Mouse (Mus musculus) intestine, embryonic 15.5 days (tissue): ENCODE data around the gene Tusc2. TPM values are rescaled to one million over a fixed set of nuclear protein-coding genes. Genes with fewer than 3 reads are reported as not detected.
A peak's percentile ranks its signal among the peaks of the same experiment; 100 is the strongest.

Source experiments
- ATAC-seq: fragments of 200-750 bp; cut with Nextera tagmentation; 2 replicates; pipeline ENCODE4 v1.8.0; 2017; ENCODE audit warnings: moderate TSS enrichment, moderate library complexity
- H3K27ac ChIP-seq: fragments of 300-500 bp; sonication (generic); 2 replicates; pipeline ENCODE4 v1.5.1; 2015; ENCODE audit warnings: mild to moderate bottlenecking, inconsistent platforms
- H3K27me3 ChIP-seq: fragments of 300-500 bp; sonication (generic); replicated peaks from 2 replicates; pipeline ENCODE4 v1.6.1; 2015; ENCODE audit warnings: inconsistent platforms
- H3K36me3 ChIP-seq: fragments of 300-500 bp; sonication (generic); 2 replicates; pipeline ENCODE4 v1.6.1; 2015; ENCODE audit warnings: inconsistent platforms
- H3K4me1 ChIP-seq: fragments of 300-500 bp; sonication (generic); replicated peaks from 2 replicates; pipeline ENCODE4 v1.6.1; 2015; ENCODE audit warnings: inconsistent platforms
- H3K4me2 ChIP-seq: fragments of 300-500 bp; sonication (generic); replicated peaks from 2 replicates; pipeline ENCODE4 v1.6.1; 2015; ENCODE audit warnings: mild to moderate bottlenecking, inconsistent platforms
- H3K4me3 ChIP-seq: fragments of 300-500 bp; sonication (generic); replicated peaks from 2 replicates; pipeline ENCODE4 v1.5.1; 2015; ENCODE audit warnings: inconsistent platforms
- H3K9ac ChIP-seq: fragments of 300-500 bp; sonication (generic); 2 replicates; pipeline ENCODE4 v1.6.1; 2015; ENCODE audit warnings: inconsistent platforms
- H3K9me3 ChIP-seq: fragments of 300-500 bp; sonication (generic); 2 replicates; pipeline ENCODE4 v1.6.1; 2016; ENCODE audit warnings: inconsistent platforms
- WGBS: fragments of 180-500 bp; shearing (Covaris S2); methylation state at CpG from one replicate; pipeline ENCODE4 v1.1.7; 2015; 5-methylcytosine and 5-hydroxymethylcytosine counted together
- polyA plus RNA-seq: library from polyadenylated mRNA; unstranded; fragments of >200 nt; fragmentation: Nextera tagmentation; extraction: Ambion mirVana; gene quantifications from 2 replicates; pipeline ENCODE4 v1.2.1, GENCODE M21; 2015

Tusc2 gene
- polyA plus RNA-seq, 1 experiment from 2014 or later, result 44.2 TPM

DNA sequence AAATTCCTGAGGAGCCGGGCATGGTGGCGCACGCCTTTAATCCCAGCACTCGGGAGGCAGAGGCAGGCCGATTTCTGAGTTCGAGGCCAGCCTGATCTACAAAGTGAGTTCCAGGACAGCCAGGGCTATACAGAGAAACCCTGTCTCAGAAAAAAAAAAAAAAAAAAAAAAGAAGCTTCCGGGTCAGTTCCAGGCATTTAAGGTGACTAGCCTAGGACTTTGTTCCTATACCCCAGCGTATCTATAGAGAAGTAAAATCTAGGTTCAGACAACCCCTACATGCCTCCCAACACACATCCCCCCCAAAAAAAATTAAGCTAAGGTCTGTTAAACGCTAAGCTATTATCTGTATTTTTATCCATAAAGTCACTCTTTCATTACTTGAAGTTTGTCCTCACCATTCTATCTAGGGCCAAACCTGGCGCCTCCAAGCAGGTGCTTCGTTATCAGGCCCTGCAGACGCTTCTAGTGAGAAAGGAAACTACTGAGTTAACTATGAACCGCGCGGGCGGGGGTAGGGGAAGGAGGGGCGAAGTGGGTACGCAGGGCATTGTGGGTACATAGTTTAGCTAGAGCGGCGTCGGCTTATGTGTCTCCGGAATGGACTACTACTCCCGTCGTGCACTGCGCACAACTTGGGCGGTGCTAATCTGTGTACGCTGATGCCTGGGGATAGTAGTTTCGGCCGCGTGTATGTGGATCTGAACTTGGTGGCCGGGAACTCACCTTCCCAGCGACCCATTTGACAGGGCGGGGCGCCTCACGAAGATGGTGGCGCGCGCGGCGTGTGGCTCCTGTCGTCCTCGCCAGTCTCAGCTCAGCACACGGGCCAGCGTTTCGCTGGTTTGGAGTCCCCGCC lies 24.1 kb downstream of the Tusc2 start, which contains the start of gene Ifrd2:
TSS of gene Ifrd2 (plus strand) at position 669 of the 859 bp plus-strand sequence.
- Histone ChIP-seq H3K9ac (peak within 1 kb of the TSS; percentile 63), H3K4me1 (peaks cover 31% of the 10 kb centered on the region), H3K27ac (peak within 1 kb of the TSS; percentile 79), H3K9me3 (no peaks in the 10 kb centered on the region), H3K36me3 (peaks cover 32% of the 10 kb centered on the region), H3K4me2 (peak within 1 kb of the TSS; percentile 73), H3K4me3 (peak within 1 kb of the TSS; percentile 74), H3K27me3 (no peaks in the 10 kb centered on the region)
- ATAC-seq, result peak; percentile 97
- 12% methylated on average over 46 of the region's 46 CpGs for WGBS

DNA sequence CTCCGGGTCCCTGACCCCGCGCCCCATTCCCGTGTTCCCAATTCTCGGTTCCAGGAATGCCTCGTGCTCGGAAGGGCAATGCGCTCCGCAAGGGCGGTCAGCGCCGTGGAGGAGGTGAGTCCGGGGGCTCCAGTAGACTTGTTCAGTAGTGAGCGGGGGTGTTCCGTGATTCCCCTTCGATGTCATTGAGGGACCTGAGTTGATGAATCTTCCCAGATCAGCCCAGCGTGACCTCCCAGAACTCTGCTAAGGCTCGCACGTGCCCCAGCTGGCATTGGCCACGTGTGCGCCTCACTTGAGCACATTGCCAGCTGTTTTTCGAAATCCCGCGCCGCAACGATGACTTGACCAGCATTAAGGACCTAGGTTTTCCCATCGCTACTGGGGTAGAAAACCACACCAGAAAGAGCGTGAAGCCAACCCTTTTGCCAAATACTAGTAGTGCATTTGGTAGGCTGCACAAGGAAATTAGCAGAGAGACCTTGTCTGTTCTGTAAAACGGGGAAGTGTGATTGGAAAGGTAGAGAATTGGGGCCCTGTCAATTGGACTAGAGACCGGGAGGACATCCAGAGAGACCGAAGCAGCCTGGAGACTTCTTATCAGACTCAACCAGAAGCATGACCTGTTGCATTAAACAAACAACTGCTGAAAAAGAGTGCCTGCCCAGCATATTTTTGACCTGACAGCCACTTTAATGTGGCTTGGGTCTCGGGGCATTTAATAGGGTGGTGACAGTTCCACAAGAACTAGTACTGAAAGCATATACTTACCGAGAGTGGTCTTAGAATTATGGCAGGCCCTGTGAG lies 25.0 kb downstream of the Tusc2 start:
- Histone ChIP-seq H3K27ac (peak overlapping the region; percentile 49; the same call in 1 of the 2 replicates), H3K36me3 (peaks cover 37% of the 10 kb centered on the region), H3K9me3 (no peaks in the 10 kb centered on the region), H3K4me3 (peak overlapping the region; percentile 74), H3K9ac (peak overlapping the region; percentile 63), H3K27me3 (no peaks in the 10 kb centered on the region), H3K4me2 (peak overlapping the region; percentile 73), H3K4me1 (peaks cover 28% of the 10 kb centered on the region)
- ATAC-seq, result no peak
- 2% methylated on average over 33 of the region's 33 CpGs for WGBS

DNA sequence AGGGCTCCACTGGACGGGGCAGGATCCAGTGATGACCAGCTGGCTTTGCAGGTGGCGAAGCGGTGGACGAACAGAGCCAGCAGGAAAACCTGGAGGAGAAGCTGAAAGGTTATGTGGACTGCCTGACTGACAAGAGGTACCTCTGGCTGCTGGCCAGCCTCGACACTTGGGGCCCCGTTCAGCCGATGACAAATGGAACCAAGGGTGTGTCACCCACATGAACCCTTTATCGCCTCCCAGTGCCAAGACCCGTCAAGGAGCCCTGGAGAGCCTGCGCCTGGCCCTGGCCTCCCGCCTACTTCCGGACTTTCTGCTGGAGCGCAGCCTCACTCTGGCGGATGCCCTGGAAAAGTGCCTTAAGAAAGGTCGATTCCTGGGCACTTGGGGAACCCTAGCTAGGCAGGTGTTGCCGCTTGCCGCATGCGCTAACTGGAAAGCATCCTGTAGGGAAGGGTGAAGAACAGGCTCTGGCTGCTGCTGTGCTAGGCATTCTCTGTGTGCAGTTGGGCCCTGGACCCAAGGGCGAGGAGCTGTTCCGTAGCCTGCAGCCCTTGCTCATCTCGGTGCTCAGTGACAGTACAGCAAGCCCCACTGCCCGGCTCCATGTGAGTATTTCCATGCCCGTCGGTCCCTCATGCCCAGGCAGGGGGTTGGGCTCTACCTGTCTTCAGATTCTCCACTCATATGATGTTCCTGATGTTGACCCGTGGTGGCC lies 27.2 kb downstream of the Tusc2 start:
- Histone ChIP-seq H3K4me2 (peak overlapping the region; percentile 73), H3K36me3 (peaks cover 41% of the 10 kb centered on the region), H3K27ac (peak overlapping the region; percentile 72), H3K27me3 (no peaks in the 10 kb centered on the region), H3K9me3 (no peaks in the 10 kb centered on the region), H3K9ac (peak overlapping the region; percentile 17; the same call in 1 of the 2 replicates), H3K4me1 (peaks cover 28% of the 10 kb centered on the region), H3K4me3 (peak overlapping the region; percentile 2; the same call in 1 of the 2 replicates)
- peak; percentile 6; the same call in 1 of the 2 replicates for ATAC-seq
- WGBS, result 78% methylated on average over 25 of the region's 25 CpGs

DNA sequence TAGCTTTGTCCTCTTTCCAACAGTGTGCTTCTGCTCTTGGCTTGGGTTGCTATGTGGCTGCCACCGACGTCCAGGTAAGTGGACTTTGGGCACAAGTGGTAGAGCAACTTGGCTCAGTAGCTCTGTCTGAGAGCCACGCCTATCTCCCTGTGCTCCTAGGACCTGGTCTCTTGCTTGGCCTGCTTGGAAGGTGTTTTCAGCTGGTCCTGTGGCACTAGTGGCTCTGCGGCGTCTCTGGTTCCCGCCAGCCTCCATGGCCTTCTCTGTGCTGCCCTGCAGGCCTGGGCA lies 27.7 kb downstream of the Tusc2 start:
- peak overlapping the region; percentile 2; the same call in 1 of the 2 replicates for H3K4me3 ChIP-seq
- H3K9me3 ChIP-seq, result no peaks in the 10 kb centered on the region
- ATAC-seq, result no peak
- H3K36me3 ChIP-seq, result peaks cover 41% of the 10 kb centered on the region
- peaks cover 28% of the 10 kb centered on the region for H3K4me1 ChIP-seq
- no peaks in the 10 kb centered on the region for H3K27me3 ChIP-seq
- peak overlapping the region; percentile 73 for H3K4me2 ChIP-seq
- WGBS, result 83% methylated on average over 6 of the region's 6 CpGs
- H3K9ac ChIP-seq, result no peak overlapping the region
- peak overlapping the region; percentile 72 for H3K27ac ChIP-seq

DNA sequence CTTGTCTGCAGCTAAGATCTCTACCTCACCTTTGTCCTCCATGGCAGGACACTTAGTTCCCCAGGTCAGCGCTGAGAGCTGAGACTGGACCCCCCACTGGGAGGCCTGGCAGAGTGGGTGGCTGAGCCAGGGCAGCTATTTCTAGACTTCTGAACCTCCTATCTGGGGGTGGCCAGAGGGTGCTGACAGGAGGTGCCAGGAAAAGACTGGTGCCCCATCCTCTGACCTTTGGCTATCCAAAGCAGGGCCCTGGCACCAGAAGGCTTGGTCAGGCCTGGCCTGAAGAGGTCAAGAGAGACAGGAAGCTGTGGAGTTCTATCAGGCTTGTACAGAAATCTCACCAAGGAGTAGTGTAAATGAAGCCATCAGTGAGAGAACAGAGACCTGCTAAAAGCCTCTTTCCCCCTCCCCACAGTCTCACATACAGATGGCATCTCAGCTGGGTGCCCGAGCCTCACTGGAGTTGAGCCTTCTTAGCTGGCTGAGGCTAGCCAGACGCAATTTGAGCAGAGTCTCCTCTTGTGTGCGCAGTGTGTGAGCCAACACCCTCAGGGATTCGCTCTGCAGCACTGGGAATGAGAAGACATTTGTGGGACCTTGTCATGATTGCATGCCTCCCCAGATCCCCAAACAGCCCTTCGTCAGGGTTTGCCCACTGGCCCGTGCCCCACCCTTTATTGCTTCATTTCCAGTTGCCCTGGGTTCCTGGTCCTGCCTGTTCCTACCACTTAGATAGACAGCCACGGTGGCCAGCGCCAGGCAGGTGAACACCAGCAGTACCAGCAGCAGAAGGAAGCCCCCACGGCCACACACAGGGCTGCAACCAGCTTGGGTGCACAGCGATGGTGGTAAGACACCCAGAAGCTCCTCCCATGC lies 30.3 kb downstream of the Tusc2 start:
- Histone ChIP-seq H3K4me3 (no peak overlapping the region), H3K9ac (no peak overlapping the region), H3K4me1 (peaks cover 22% of the 10 kb centered on the region), H3K36me3 (peaks cover 44% of the 10 kb centered on the region), H3K4me2 (no peak overlapping the region), H3K9me3 (no peaks in the 10 kb centered on the region), H3K27ac (no peak overlapping the region), H3K27me3 (no peaks in the 10 kb centered on the region)
- 80% methylated on average over 11 of the region's 11 CpGs for WGBS
- ATAC-seq, result no peak

GRCm38 (mm10) chr9:107594281-107595062 lies 31.4 kb downstream of the Tusc2 start:
- Histone ChIP-seq H3K9ac (no peak overlapping the region), H3K4me2 (no peak overlapping the region)
- 78% methylated on average over 8 of the region's 8 CpGs for WGBS

GRCm38 (mm10) chr9:107596619-107597569 lies 33.8 kb downstream of the Tusc2 start:
- H3K4me2 ChIP-seq, result no peak overlapping the region
- no peaks in the 10 kb centered on the region for H3K9me3 ChIP-seq
- H3K36me3 ChIP-seq, result peaks cover 24% of the 10 kb centered on the region
- no peak overlapping the region for H3K4me3 ChIP-seq
- H3K9ac ChIP-seq, result no peak overlapping the region
- WGBS, result 89% methylated on average over 11 of the region's 11 CpGs
- no peak overlapping the region for H3K27ac ChIP-seq
- no peak for ATAC-seq
- peaks cover 15% of the 10 kb centered on the region; the same call in 1 of the 2 replicates for H3K4me1 ChIP-seq
- no peaks in the 10 kb centered on the region for H3K27me3 ChIP-seq

More at GRCm38 (mm10) chr9:107594281-107595062, 31.4 kb downstream of the Tusc2 start:
- peaks cover 44% of the 10 kb centered on the region for H3K36me3 ChIP-seq
- H3K27me3 ChIP-seq, result no peaks in the 10 kb centered on the region
- H3K4me1 ChIP-seq, result peaks cover 19% of the 10 kb centered on the region
- no peak overlapping the region for H3K4me3 ChIP-seq
- H3K9me3 ChIP-seq, result no peaks in the 10 kb centered on the region
- no peak for ATAC-seq
- no peak overlapping the region for H3K27ac ChIP-seq

DNA sequence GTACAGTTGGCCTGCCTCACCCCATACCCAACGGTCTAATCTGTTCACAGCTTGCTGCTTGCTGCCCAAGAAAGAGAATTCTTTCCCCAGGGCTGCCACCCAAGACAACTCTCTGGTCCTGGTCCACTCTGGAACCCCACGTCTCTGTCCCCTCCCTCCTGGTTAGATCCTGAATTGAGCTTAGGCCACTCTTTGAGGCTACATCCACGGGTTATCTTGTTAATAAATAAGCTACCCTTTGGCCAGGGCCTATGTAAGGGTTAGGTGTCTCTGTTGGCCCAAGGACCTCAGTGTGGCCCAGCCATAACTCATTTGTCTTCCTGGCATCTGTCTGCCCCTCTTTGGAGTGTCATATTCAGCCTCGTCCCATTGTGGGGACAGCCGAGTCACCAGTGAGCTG lies 35.3 kb downstream of the Tusc2 start:
- Histone ChIP-seq H3K9me3 (no peaks in the 10 kb centered on the region), H3K4me2 (no peak overlapping the region), H3K9ac (no peak overlapping the region), H3K36me3 (0 out of 2 replicates have a peak, but pooled peaks cover 10% of the 10 kb centered on the region), H3K27me3 (no peaks in the 10 kb centered on the region), H3K27ac (no peak overlapping the region), H3K4me3 (no peak overlapping the region), H3K4me1 (peaks cover 17% of the 10 kb centered on the region; the same call in 1 of the 2 replicates)
- ATAC-seq, result no peak
- WGBS, result 70% methylated on average over 5 of the region's 5 CpGs

- Histone ChIP-seq H3K36me3 (0 out of 2 replicates have a peak, but pooled peaks cover 3% of the 10 kb centered on the region), H3K4me3 (no peak overlapping the region), H3K9me3 (no peaks in the 10 kb centered on the region), H3K9ac (no peak overlapping the region), H3K27me3 (no peaks in the 10 kb centered on the region), H3K27ac (no peak overlapping the region), H3K4me2 (no peak overlapping the region), H3K4me1 (peaks cover 25% of the 10 kb centered on the region; the same call in 1 of the 2 replicates)
- 79% methylated on average over 9 of the region's 9 CpGs for WGBS
- no peak for ATAC-seq
Measured at GRCm38 (mm10) chr9:107599433-107599832, 36.4 kb downstream of the Tusc2 start.

GRCm38 (mm10) chr9:107599842-107600241 lies 36.8 kb downstream of the Tusc2 start:
- no peaks in the 10 kb centered on the region for H3K27me3 ChIP-seq
- no peak overlapping the region for H3K4me3 ChIP-seq
- ATAC-seq, result no peak
- no peak overlapping the region for H3K9ac ChIP-seq
- no peaks in the 10 kb centered on the region for H3K9me3 ChIP-seq
- no peak overlapping the region for H3K4me2 ChIP-seq
- no peak overlapping the region for H3K27ac ChIP-seq
- H3K4me1 ChIP-seq, result peaks cover 27% of the 10 kb centered on the region; the same call in 1 of the 2 replicates
- 0 out of 2 replicates have a peak, but pooled peaks cover 3% of the 10 kb centered on the region for H3K36me3 ChIP-seq
- 67% methylated on average over 14 of the region's 14 CpGs for whole genome bisulfite sequencing
